Mouse (Mus musculus) monocyte, adult 5-6 weeks (primary cell): Measurements from ENCODE around the gene Slc25a18. TPM values are rescaled to one million over a fixed set of nuclear protein-coding genes. Genes with fewer than 3 reads are reported as not detected.

ENCODE experiments used
- ATAC-seq: fragments of 153-309, 156-312 bp; replicated peaks from 2 replicates; pipeline ENCODE4 v1.8.0; 2017; ENCODE audit warnings: mild to moderate bottlenecking; ENCODE audit not compliant: low TSS enrichment, insufficient number of reproducible peaks, severe bottlenecking, poor library complexity, low FRiP score
- total RNA-seq: library from RNA; stranded (forward); fragments of 200-1000, 200-491, 200-594 nt; gene quantifications from 3 replicates; pipeline ENCODE4 v1.2.3, GENCODE M21; 2017

The Slc25a18 gene
- total RNA-seq, 1 experiment from 2014 or later = 0.57 TPM

DNA sequence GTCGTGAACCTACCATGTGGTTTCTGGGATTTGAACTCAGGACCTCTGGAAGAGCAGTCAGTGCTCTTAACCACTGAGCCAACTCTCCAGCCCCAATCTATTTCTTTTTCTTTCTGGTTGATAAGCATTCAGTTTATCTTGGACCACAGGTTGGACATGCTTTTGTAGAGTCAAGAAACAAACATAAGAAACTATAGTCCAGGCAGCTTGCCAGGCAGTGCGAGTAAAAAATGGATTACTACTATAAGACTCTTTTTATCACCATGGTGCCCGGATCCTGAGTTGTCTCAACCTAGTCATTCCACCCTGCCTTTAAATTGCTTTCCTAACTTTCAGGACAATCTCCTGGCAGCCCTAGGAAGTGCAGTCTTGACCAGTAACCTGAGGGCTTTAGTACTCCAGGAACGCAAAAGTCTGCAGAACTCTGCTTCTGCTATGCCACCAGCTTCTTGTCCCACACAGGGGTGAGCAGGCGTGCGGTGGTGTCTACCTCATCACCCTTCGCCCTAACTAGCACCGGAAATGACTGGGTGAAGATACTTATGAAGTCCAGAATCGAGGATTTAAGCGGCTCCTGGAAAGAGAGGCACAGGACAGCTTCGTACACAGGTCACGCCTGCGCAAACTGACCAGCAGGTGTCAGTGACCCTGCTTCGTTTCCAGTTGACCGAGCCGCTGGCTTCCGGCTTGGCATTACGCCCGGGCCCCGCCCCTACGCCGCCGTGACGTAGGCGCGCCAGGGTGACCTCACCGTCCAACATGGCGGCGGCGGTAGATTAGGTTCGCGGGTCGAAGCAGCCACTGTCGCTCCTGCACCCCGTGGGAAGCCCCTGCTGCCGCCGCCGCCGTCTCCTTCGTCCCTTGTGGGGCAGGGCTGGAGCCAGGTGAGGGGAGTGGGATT, 62.3 kb downstream of the Slc25a18 start, which contains the start of gene Bcl2l13:
Gene Bcl2l13, plus strand, starts transcription at position 739 of the 901 bp plus-strand sequence.
- peak; percentile 87 for ATAC-seq

DNA sequence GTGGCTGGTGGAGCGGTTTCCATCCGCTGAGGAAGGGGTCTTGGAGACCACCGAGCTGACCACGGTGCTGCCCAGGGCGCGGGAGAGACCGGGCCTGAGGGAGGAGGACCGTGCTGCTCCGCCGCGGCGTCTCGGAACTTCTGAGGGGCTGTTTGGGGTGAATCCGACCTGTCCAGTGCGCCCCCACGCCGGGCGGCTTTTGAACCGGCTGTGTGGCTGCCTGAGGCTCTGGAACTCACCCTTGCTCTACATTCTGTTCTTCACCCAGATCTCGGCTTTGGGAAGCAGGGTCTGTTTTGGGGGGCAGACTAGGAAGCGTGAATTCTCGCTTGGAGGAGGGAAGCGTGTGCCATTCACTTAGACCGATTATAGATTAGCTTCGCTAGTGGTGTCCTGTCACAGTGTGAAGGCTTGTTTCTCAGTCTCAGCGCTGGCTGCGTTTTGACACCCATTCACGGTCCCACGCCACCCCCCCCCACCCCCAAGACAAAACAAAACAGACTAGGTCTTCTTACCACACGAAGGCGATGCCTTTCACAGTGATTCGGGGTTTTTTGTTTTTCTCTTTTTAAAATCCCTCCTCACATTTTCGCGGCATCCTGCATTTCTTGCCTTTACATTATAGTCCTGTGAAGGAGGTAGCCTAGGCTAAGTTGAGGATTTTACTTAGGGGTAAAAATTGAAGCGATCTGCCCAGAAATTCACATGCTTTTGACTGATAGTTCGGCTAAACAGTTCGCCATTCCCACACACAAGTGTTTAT, 63.2 kb downstream of the Slc25a18 start:
- ATAC-seq = 0 out of 2 replicates have a peak, but pooled peaks have one; percentile 3

- no peak for ATAC-seq
Measured at GRCm38 (mm10) chr6:120837152-120837530, 63.8 kb downstream of the Slc25a18 start.

DNA sequence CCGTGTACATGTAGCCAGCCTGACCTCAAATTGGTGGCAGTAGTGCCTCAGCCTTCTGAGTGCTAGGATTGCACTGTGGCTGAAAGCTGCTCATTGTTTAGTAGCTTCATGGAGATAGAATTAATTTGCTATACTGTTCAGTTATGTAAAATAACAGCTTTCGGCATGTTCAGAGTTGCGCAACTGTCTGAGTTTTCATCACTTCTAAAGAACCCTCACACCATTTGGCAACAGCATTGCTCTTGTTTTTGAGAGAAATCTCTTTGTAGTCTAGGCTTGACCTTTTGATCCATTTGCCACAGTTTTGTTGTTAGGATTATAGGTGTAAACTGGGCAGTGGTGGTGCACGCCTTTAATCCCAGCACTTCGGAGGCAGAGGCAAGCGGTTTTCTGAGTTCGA, 66.9 kb downstream of the Slc25a18 start:
- ATAC-seq = no peak

DNA sequence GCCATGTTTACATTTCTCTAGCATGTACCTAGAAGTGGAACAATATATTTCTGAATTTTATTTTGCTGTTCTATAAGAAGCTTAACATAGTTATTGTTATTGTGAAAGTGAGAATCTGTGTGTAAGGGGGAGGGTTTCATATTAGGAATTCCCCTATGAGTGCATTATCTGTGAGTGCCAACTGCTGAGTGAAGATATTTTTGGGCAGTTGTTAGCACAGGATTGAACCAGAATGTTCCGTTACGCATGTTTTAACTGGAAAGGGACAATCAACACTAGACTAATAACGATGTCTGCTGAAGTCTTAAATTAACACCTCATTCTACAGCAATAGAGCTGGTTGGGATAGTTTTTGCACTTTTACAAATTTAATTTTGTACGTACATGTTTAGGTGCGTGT, 68.4 kb downstream of the Slc25a18 start:
- ATAC-seq = no peak

Other genes with a start within 250 kb of the Slc25a18 start
- 31.1 to 77.0 TPM (median 45.3 TPM) in 3 replicates for gene Hdhd5, start 242.3 kb upstream of the Slc25a18 start, total RNA-seq
- 1.5 to 4.0 TPM (median 3.3 TPM) in 3 replicates for gene Cecr2, start 107.2 kb upstream of the Slc25a18 start, total RNA-seq
- 188 to 275 TPM (median 228 TPM) in 3 replicates for gene Atp6v1e1, start 49.2 kb downstream of the Slc25a18 start, total RNA-seq
- gene Bcl2l13, start 62.6 kb downstream of the Slc25a18 start, total RNA-seq = 14.5 to 17.4 TPM (median 16.4 TPM) in 3 replicates
- 19.8 to 42.0 TPM (median 21.4 TPM) in 3 replicates for gene Bid, start 143.3 kb downstream of the Slc25a18 start, total RNA-seq